Mouse (Mus musculus): ENCODE measurements at regions not wholly inside any gene's neighbourhood (a gene's known extent, or its start where the extent isn't known, plus 50 kb on each side); places are given as distances from the start of the nearest gene placed in this dataset.
A peak's percentile ranks its signal among the peaks of the same experiment; 100 is the strongest.

DNA sequence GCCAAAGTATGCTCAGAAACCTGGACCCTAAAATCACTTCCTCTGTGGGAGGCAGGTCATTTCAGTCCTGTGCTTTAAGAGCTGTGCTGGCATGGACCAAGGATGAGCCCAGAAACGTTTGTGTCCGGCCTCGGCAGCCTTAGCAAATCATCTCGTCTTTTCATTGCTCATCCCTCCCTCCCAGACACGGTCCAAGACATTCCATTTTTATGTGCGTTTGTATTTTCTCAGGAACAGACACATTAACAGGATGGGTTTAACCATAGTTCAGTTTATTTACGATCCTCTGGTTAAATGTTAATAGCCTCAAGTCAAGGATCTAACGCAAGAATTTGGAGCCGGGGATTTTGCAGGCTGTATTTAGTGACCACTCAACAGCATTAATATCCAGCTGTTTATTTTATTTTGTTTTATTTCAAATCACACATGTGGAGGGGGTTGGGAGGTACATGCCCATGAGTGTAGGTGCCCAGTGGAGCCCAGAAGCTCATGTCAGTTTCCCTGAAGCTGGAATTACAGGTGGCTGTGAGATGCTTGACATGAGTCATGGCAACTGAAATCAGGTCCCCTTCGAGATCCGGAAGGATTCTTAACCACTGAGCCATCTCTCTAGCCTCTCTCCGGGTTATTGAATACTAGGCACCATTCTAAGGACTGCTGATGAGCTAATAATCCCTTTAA lies 212.1 kb upstream of the Gm5148 start:
- H3K27ac ChIP-seq (replicated peaks; ENCODE audit: low read depth, low read length), result peak overlapping the region; percentile 49; the same call in 1 of the 2 replicates
- 22% methylated on average over 12 of the region's 12 CpGs for WGBS

GRCm38 (mm10) chr3:37934905-37935708 lies 210.8 kb upstream of the Gm5148 start:
- H3K9ac ChIP-seq (ENCODE audit: low read depth, low read length, severe bottlenecking), result no peak overlapping the region
- H3K27me3 ChIP-seq (ENCODE audit: control insufficient read depth, insufficient read depth, low read length), result no peaks in the 10 kb centered on the region
- TF ChIP-seq POLR2A (IDR thresholded peaks at IDR 0.05; ENCODE audit: borderline replicate concordance, extremely low read depth, insufficient read depth, insufficient read length), result no peak
- peak overlapping the region; percentile 49; the same call in 1 of the 2 replicates for H3K27ac ChIP-seq (replicated peaks; ENCODE audit: low read depth, low read length)
- 3% methylated on average over 10 of the region's 10 CpGs for WGBS
- H3K9me3 ChIP-seq (ENCODE audit: control insufficient read depth, low read length), result no peaks in the 10 kb centered on the region
- H3K4me2 ChIP-seq (replicated peaks; ENCODE audit: low read depth, low read length, severe bottlenecking), result peak overlapping the region; percentile 26; the same call in 1 of the 2 replicates
- ATAC-seq (ENCODE audit: low FRiP score, low read depth), result peak; percentile 81
- H3K4me1 ChIP-seq (ENCODE audit: control insufficient read depth, insufficient read depth, low read length), result peaks cover 39% of the 10 kb centered on the region
- DNase-seq (ENCODE audit: low spot score), result peak; percentile 80
- H3K36me3 ChIP-seq (ENCODE audit: control insufficient read depth, insufficient read depth, low read length), result no peaks in the 10 kb centered on the region
- no peak overlapping the region for H3K4me3 ChIP-seq (replicated peaks; ENCODE audit: low read length)

More for the DNA sequence above, 212.1 kb upstream of the Gm5148 start:
- ATAC-seq (ENCODE audit: low FRiP score, low read depth) (peak; percentile 13; the same call in 1 of the 2 replicates), DNase-seq (ENCODE audit: low spot score) (peak; percentile 36)
- Histone ChIP-seq H3K4me3 (replicated peaks; ENCODE audit: low read length) (peak overlapping the region; percentile 17), H3K9me3 (ENCODE audit: control insufficient read depth, low read length) (no peaks in the 10 kb centered on the region), H3K27me3 (ENCODE audit: control insufficient read depth, insufficient read depth, low read length) (no peaks in the 10 kb centered on the region), H3K4me1 (ENCODE audit: control insufficient read depth, insufficient read depth, low read length) (peaks cover 39% of the 10 kb centered on the region), H3K4me2 (replicated peaks; ENCODE audit: low read depth, low read length, severe bottlenecking) (peak overlapping the region; percentile 44), H3K36me3 (ENCODE audit: control insufficient read depth, insufficient read depth, low read length) (no peaks in the 10 kb centered on the region), H3K9ac (ENCODE audit: low read depth, low read length, severe bottlenecking) (no peak overlapping the region)
- no peak for TF ChIP-seq POLR2A (IDR thresholded peaks at IDR 0.05; ENCODE audit: borderline replicate concordance, extremely low read depth, insufficient read depth, insufficient read length)

GRCm38 (mm10) chr3:37934236-37934635 lies 209.9 kb upstream of the Gm5148 start:
- H3K4me3 ChIP-seq (replicated peaks; ENCODE audit: low read length), result no peak overlapping the region
- H3K27me3 ChIP-seq (ENCODE audit: control insufficient read depth, insufficient read depth, low read length), result no peaks in the 10 kb centered on the region
- no peaks in the 10 kb centered on the region for H3K36me3 ChIP-seq (ENCODE audit: control insufficient read depth, insufficient read depth, low read length)
- ATAC-seq (ENCODE audit: low FRiP score, low read depth), result no peak
- no peaks in the 10 kb centered on the region for H3K9me3 ChIP-seq (ENCODE audit: control insufficient read depth, low read length)
- H3K27ac ChIP-seq (replicated peaks; ENCODE audit: low read depth, low read length), result no peak overlapping the region
- peaks cover 39% of the 10 kb centered on the region for H3K4me1 ChIP-seq (ENCODE audit: control insufficient read depth, insufficient read depth, low read length)
- H3K4me2 ChIP-seq (replicated peaks; ENCODE audit: low read depth, low read length, severe bottlenecking), result no peak overlapping the region
- no peak for DNase-seq (ENCODE audit: low spot score)
- 72% methylated on average over 2 of the region's 2 CpGs for WGBS
- no peak for TF ChIP-seq POLR2A (IDR thresholded peaks at IDR 0.05; ENCODE audit: borderline replicate concordance, extremely low read depth, insufficient read depth, insufficient read length)
- no peak overlapping the region for H3K9ac ChIP-seq (ENCODE audit: low read depth, low read length, severe bottlenecking)

DNA sequence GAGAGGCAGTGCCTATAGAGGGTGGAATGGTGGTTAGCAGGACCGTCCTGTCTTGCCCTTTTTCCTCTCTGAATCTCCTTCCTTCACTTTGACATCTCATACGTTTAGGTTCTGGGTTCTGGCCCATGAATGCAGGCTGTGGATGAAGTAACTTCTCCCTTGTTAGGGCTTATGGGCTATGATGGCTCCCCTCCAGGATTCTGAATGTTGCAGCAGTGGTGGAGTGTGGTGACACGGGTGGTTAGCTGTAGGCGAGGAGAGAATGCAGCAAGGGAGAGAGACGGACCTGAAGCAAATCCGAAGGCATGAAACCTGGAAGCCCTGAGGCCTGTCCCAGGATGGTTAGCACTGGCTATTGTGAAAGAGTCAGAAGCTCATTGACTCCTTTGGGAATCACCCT lies 204.4 kb upstream of the Gm5148 start:
- no peak for DNase-seq (ENCODE audit: low spot score)
- H3K9me3 ChIP-seq (ENCODE audit: control insufficient read depth, low read length), result no peaks in the 10 kb centered on the region
- no peak overlapping the region for H3K4me3 ChIP-seq (replicated peaks; ENCODE audit: low read length)
- ATAC-seq (ENCODE audit: low FRiP score, low read depth), result no peak
- H3K4me2 ChIP-seq (replicated peaks; ENCODE audit: low read depth, low read length, severe bottlenecking), result no peak overlapping the region
- WGBS, result 65% methylated on average over 6 of the region's 6 CpGs
- no peak for TF ChIP-seq POLR2A (IDR thresholded peaks at IDR 0.05; ENCODE audit: borderline replicate concordance, extremely low read depth, insufficient read depth, insufficient read length)
- H3K36me3 ChIP-seq (ENCODE audit: control insufficient read depth, insufficient read depth, low read length), result no peaks in the 10 kb centered on the region
- H3K27me3 ChIP-seq (ENCODE audit: control insufficient read depth, insufficient read depth, low read length), result no peaks in the 10 kb centered on the region
- H3K4me1 ChIP-seq (ENCODE audit: control insufficient read depth, insufficient read depth, low read length), result no peaks in the 10 kb centered on the region
- H3K27ac ChIP-seq (replicated peaks; ENCODE audit: low read depth, low read length), result no peak overlapping the region
- H3K9ac ChIP-seq (ENCODE audit: low read depth, low read length, severe bottlenecking), result no peak overlapping the region

DNA sequence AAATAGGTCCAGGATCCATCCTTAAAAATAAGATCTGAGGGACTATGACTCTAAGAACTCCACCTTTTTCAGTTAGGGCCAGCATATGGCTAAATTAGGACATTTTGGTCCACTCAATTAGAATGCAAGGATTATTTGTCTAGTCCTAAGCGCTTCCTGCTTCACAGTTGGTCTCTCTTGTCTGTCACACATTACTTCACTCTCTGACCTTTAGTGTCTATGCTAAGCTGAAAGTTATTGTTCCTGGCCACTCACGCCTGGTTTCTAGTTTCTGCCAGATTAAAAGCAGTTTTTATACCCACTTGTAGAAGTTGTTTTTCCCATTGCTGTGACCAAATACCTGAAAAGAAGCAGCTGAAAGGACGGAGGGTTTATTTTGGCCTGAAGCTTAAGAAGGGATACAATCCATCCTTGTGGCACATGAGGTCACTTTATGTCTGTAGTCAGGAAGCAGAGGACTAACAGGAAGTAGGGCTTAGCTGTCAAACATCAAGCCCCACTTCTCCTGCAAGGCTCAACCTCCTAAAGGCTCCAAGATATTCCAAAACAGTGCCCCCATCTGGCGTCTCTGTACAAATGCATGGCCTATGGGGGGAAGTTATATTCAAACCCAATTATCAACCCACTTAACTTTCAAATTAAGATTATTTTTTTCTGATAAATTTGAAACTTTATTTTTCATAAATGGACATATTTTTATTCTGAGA lies 195.3 kb upstream of the Gm5148 start:
- 69% methylated on average over 4 of the region's 4 CpGs for WGBS
- H3K4me2 ChIP-seq (replicated peaks; ENCODE audit: low read depth, low read length, severe bottlenecking), result no peak overlapping the region

More for the DNA sequence above, 195.3 kb upstream of the Gm5148 start:
- H3K27me3 ChIP-seq (ENCODE audit: control insufficient read depth, insufficient read depth, low read length), result no peaks in the 10 kb centered on the region
- no peaks in the 10 kb centered on the region for H3K9me3 ChIP-seq (ENCODE audit: control insufficient read depth, low read length)
- H3K4me3 ChIP-seq (replicated peaks; ENCODE audit: low read length), result no peak overlapping the region
- no peak overlapping the region for H3K9ac ChIP-seq (ENCODE audit: low read depth, low read length, severe bottlenecking)
- no peaks in the 10 kb centered on the region for H3K36me3 ChIP-seq (ENCODE audit: control insufficient read depth, insufficient read depth, low read length)
- H3K4me1 ChIP-seq (ENCODE audit: control insufficient read depth, insufficient read depth, low read length), result peaks cover 9% of the 10 kb centered on the region
- no peak for ATAC-seq (ENCODE audit: low FRiP score, low read depth)
- no peak for DNase-seq (ENCODE audit: low spot score)
- no peak overlapping the region for H3K27ac ChIP-seq (replicated peaks; ENCODE audit: low read depth, low read length)
- no peak for TF ChIP-seq POLR2A (IDR thresholded peaks at IDR 0.05; ENCODE audit: borderline replicate concordance, extremely low read depth, insufficient read depth, insufficient read length)
